Mouse (Mus musculus) layer of hippocampus, postnatal 10 days (tissue): Measurements from ENCODE around the gene Cdyl. TPM values are rescaled to one million over a fixed set of nuclear protein-coding genes. Genes with fewer than 3 reads are reported as not detected.
A peak's percentile ranks its signal among the peaks of the same experiment; 100 is the strongest.

ENCODE experiments used
- DNase-seq, 2 experiments: peaks; one replicate each; pipeline ENCODE4 v3.0.0; 2021; ENCODE audit warnings: low spot score in 2 of 2
- long read RNA-seq: library from polyadenylated mRNA; stranded (forward); transcript quantifications from one replicate; pipeline ENCODE4 v2.0.0, GENCODE M21; 2023
- total RNA-seq, 2 experiments: library from RNA; stranded (reverse); gene quantifications; 2 replicates each; pipeline ENCODE4 v1.2.3; 2021

Gene Cdyl
- 10 to 100 TPM; 11.8 to 11.9 TPM for total RNA-seq
- long read RNA-seq, transcript Cdyl-202 (7 exons, 3,575 nt), result major isoform, 7 of 13 reads
- long read RNA-seq, partial matches to known transcripts, result 2 of 13 reads
- long read RNA-seq, other reads (novel, unspliced or antisense), result 4 of 13 reads

DNA sequence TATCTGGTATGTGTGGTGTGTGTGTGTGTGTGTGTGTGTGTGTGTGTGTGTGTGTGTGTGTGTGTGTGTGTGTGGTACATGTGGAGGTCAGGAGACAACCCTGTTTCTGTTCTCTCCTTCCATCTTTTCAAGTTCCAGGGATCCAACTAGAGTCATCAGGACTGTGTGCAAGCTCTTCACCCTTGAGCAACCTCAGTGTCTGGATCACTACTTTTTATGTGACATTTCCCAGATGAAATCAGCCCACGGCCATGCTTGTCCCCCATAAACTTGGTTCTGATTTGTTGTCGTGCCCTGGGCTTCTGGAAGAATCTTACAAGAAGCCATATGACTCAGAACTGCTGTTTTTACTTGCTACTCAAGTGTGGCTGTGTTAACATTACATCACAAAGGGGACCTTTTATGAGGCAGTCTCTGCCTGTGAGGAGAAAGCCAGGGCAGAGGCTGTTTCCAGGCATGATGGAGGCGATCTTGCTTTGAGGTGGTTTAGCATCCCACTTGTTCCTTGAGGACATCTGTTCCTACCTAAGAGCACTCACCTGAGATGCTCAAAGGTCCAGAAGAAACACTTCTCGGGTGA is at the start of gene Cdyl:
Gene Cdyl (plus strand): TSS at position 428 of the 580 bp plus-strand sequence.
- DNase-seq, result no peak

DNA sequence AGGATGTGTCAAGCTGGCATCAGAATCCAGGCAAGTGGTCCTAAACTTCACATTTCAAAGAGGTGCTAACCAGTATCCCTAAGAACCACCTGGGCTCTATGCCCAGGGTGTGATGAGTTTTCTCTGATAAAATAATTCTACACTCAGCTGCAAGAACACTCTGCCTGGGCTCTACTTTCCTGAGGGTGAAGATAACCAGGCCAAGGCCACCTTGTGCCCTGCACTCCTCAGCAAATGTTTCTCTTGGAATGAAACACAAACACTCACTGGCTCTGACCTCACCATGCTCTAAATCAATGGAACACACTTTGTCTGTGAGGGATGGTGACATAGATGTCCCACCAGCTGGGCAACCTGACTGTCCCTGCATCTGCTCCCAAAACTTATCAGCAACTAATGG is 48.9 kb upstream of the Cdyl start:
- DNase-seq, result no peak

DNA sequence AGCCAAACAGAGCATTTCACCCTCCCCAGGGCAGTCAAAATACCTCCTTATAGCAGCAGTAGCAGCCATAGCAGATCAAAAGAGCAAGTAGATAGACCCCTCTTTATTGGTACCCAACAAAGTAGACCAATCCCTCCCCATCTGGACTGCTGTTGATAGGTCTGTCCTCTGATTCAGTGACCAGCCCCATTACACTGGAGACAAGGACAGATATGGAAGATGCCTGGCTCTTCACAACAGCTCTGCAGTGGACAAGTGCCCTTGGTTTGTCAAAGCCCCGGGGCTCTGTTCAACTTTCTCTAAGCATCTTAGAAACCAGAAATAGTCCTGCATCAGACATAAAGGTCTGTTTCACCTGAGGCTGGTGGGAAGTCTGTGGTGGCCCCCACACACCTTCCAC is 47.1 kb upstream of the Cdyl start:
- DNase-seq, result no peak

DNA sequence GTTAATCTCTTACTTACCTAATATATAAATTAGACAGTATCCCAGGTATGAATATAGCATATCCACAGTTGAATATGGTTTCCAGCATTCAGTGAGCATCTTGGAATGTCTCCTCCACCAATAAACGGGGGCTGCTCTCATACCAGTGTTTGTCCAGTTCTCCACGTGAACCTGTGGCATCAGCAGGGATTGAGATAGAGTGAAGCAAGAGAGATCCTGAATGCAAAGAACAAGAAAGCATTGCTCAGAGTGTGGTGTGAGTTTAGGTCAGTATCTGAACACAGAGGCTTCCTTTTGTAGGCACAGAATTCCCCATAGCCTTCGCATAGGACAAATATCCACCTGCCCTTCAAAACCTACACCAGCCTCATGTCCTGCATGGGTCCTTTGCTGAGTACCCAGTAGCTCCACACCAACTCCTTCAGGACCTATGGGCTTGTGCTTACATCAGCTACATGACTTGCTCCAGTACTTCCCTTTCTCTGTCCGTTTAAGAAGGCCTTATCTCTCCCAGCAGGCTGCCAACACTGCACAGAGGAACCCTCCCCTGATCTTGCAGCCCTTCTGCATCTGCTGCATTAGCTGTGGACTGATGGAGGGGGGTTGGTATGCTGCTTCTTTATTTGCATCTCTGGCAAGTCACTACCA is 44.7 kb upstream of the Cdyl start:
- no peak for DNase-seq

DNA sequence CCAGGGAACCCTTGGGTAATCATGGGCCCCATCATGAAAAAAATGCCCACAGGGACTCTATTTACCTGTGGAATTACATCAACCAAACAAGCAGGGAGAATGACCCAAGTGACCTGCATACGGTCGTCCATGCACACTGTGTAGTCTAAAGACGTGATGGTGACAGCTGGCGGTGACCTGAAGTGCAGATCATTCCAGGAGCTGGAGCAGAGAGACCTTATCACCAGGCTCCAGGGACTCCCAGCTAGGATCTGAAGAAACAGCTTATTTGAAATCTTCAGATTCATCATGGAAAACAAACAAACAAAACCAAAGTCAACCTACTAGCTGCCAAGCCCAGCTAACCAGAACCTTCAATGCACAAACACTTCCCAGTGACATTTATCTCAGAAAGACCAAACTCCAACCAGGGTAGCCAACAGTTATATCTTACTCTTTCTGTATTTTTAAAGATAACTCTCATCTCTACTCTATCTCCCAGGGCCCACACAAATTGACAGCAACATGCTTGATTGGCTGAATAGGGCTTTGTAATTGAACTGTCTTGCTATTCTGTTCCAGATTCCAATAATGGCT is 43.0 kb upstream of the Cdyl start:
- DNase-seq, result no peak

DNA sequence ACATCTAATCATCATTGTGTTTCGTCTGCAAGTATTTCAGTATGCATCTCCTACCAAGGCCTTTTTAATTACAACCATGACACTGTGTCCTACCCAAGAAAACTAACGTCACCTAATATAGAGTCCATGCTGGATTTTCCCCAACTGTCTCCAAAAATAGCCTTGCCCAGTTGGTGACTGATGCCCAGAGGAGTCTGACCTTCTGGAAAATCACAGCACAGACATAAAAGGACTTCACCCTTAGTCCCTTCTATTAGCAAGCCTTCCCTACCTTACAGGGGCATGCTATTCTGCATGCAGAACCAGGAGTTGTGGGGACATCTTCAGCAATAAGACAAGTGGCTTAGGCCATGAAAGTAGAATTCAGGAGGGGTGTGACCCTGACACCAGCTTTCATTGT is 40.3 kb upstream of the Cdyl start:
- no peak for DNase-seq

DNA sequence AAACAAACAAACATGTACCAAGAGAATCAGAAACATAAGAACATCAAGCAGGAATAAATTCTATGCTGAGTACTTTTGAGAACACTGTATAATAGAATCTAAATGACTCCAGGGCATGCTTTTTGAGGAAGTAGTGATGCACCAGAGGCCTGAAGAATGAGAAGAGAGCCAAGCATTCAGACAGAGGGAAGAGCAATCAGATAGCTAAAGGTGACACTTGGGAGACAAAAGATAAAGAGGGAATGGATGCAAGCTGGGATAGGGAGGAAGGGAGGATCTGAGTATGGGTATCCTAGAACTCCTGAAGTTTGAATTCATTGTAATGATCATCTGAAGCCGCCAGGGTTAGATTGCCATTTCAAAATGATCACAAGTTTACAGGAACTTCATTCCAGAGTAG is 38.9 kb upstream of the Cdyl start:
- DNase-seq, result no peak

DNA sequence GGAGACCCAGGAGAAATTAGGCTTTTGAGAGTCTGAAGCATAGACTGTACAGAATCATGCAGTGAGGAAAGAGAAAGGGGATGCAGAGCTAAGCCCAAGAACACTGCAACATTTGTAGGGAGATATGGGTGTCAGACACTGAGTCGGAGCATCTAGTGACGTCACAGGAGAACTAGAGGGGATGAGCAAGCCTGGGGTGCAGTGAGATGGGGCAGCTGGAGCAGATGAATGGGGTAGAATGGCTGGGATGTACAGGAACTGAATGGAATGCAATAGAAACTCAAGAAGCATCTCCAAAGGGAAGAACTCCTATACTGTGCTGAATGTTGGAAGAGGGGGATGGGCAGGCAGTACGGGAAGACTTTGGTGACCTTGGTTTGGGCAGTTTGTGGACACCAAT is 34.8 kb upstream of the Cdyl start:
- DNase-seq, result no peak

DNA sequence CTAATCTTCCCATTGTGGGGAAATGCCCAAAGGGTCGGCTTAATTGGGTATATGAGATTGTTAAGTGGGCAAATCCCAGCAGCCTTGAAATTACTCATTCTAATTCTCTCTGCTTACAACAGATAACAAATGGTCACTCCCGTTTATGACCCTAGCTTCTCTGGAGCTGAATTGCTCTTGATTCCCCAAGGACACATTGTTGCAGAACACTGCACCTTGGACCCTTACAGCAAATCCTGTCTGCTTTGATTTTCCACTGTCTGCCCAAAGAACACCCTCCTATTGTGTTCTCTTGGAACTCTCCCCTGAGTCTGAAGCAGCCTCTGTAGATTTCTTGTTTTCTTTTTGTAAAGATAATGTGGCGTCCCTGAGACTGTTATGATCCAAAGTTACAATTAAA is 34.1 kb upstream of the Cdyl start:
- DNase-seq, result no peak

DNA sequence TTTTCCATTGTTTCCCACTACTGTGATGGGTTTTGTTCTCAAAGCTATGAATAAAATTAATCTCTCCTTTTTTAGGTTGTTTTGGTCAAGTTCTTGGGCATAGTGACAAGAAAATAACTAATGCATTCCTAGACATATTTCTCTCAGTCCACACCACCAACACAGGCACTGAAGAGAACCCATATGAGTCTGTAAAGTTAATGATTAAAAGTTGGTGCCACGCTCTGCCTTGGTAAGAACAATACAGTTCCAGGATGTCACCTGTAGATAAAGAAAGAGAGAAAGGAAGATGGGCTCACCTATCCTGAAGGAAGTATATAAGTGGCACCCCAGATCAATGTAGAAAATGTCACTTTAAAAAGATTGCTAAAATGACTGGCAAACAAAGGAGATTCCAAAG is 32.3 kb upstream of the Cdyl start:
- DNase-seq, result no peak

DNA sequence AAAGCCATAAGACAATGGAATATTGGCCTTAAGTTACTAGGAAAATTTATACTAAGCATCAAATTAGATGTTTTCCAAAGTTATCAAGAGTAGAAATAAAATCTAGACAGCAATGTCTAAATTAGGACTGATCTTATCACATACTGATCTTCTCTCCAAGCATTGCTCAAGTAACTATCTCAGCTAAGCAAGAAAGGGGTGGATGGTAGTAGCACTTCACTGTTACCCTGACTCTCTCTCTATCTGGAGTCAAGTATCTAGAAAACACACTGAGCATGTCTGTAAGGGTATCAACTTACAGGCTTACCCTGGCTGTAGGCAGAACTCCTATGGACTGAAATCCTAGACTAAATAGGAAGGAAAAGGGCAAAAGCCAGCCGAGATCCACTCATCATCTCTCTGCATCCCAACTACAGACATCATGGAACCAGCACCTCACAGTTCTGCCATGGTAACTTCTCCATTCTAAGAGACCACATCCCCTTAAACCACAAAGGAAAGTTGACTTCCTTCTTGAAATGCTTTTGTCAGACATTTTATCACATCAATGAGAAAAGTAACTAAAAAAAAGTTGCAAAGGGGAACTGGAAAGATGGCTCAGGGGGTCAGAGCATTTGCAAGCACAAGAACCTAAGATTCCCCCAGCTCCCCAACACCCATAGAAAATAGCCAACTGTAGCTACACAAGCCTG is 12.4 kb upstream of the Cdyl start:
- no peak for DNase-seq

DNA sequence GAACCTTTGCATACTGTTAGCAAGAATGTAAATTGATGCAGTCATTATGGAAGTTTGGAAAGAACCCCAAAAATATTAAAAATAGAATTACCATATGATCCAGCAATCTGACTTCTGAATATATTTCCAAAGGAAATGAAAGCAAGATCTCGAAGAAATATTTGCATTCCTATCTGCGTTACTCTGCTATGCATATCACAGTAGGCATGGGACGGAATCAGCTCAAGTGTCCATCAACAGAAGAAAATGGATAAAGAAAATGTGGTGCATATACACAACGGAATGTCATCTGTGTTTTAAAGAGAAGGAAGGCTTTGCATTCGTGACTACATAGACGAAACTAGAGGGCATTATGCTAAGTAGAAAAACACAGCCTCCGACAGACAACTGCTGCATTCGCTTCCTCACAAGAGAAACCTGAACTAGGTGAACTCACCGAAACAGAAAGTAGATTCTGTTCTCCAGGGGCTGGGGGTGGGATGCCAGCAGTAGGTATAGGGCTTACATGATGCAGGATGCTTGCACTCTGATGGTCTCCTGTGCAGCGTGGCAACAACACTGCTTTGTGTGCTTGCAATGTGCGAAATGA is 9.3 kb upstream of the Cdyl start:
- DNase-seq, result no peak

DNA sequence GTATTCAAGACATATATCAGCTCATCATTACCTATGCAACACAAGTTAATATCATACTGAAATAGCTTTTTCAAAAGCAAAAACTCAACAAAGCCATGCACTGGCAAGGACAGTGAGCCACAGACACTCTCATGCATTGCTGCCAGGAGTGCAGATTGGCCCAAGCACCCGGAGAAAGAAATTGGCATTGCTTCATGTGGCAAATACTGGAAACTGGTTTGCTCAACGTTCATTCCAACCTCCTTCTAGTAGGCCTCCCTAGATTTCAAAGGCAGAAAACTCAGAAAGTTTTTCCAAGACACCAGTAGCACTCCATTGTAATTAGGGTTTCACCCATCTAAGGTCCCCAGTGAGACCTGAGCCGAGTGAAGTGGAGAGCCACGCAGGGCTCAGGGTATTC is 6.8 kb upstream of the Cdyl start:
- peak; percentile 19 to 27 for DNase-seq

DNA sequence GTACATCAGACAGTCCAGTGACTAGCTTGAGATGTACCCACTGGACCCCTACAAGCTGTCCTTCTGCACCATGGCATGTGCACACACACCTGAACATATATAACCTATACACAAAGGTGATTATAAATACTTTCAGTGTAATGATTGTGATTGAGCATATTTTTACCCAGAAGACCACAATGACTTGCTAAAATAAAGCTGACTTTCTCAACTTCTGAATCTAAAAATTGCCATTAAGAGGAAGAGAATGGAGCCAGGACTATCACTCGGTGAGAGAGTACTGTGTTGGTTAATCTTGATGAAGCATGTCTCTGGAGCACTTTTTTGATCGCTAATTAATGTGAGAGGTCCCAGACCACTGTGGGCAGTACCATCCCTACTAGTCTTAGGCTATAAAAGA is 2.8 kb upstream of the Cdyl start:
- DNase-seq, result no peak

DNA sequence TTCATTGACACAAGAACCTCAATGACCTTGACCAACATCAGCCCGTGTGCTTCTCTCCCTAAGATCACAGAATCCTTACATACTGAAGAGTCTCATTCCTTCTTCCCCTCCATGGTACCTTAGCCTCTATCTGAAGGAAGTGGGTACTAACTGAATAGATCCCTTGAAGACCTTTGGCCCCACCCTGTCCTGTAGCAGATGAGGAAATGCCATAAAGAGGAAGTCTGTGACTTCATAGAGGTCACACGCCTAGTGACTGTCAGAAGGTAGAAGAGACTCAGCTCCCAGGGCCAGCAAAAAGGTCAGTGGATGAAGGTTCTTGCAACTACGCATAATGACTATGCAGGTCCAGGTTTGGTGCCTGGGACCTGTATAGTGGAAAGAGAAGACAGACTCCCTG is 5.8 kb downstream of the Cdyl start:
- DNase-seq, result no peak

DNA sequence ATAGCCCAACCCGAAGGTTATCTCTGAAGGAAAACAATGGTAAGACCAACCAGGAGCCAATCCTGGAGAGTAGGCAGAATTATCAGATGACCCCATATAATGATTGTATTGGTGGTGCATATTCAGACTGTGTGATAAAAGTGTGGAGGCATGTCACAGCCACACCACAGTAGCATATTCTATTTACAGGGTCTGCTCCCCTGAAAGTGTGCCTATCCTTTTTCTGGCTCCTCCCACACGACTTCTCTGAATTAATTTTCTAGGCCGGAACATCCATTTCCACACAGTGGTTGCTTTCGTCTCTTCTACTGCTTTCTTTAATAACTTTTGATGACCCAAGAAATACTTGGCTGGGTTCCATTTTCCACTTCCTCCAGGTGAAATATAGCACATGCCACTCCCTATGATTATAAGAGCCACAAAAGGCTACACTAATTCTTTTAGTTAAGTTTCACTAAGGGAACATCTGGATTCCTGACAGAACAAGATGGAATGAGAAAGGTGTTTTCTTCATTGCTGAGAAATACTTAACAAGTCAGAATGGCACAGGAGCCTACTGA is 10.4 kb downstream of the Cdyl start:
- DNase-seq, result no peak

DNA sequence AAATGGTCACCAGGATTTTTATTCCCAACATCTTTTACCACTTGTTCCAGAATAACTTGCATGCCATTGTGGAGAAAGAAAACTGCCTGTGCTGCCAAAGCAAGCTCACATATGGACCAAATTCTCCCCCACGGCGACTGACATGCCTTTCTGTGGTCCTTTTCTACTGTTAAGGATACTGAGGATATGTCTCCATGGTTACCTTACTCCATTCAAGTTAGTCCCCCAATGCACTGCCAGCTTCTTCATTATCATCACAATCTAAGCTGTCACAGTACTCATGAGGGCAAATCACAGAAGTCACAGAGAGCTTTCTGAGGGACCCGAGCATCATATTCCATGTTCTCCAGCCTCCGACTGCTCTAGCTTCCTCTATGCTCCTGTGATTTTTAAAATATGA is 11.2 kb downstream of the Cdyl start:
- DNase-seq, result no peak

DNA sequence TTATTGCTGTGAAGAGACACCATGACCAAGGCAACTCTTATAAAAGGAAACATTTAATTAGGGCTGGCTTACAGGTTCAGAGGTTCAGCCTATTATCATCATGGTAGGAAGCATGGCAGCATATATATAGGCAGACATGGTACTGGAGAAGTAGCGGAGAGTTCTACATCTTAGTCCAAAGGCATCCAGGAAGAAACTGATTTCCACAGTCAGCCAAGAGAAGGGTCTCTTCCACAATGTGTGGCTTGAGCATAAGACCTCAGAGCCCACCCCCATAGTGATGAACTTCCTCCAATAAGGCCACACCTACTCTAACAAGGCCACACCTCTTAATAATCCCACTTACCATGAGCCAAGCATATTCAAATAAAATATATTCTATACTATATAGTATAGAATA is 17.3 kb downstream of the Cdyl start:
- DNase-seq, result no peak

DNA sequence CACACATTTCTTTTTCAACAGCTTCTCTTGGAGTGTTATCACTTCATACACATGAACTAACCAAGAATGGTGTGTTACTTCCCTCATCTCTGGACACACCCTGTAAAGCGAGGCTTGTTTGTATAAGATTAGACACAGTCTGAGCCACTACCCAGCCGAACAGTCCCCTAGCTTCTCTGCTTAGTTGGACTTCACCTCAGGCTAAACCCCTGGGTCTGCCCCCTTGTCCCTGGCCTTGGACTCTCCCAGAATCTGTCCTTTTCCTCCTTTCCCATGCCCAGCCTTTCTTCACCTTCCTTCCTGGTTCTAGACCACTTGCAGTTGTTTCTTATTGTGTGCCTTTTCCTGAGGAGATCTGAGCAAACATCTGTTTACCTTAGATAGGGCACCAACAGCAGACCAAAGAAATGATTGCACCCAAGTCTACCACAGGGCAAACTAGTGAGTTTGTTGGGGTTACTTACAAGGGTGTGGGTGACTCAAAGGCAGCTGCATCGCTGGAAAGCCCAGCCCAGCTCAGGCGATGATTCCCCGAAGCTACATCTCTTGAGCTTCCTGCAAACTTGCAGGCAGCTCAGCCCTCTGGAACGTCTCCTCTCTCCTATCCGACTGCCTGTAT is 17.9 kb downstream of the Cdyl start:
- no peak for DNase-seq

DNA sequence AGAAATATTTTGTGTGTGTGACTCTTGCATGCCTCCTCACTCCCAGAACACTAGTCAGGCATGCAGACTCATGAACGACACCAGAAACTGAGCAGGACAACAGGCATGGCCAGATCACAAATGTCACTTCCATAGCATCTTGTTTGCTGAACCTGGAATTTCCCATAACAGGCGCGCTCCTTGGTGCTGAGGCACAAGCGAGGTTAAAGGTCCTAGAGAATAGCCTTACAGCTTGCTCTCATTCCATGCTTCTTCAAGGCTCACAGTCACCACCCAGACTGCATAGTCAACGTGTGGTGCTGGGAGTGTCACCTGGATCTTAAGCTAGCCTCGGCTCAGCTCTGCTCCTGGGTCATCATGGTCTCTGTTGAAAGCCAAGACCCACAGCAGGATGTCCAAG is 19.1 kb downstream of the Cdyl start:
- no peak for DNase-seq

DNA sequence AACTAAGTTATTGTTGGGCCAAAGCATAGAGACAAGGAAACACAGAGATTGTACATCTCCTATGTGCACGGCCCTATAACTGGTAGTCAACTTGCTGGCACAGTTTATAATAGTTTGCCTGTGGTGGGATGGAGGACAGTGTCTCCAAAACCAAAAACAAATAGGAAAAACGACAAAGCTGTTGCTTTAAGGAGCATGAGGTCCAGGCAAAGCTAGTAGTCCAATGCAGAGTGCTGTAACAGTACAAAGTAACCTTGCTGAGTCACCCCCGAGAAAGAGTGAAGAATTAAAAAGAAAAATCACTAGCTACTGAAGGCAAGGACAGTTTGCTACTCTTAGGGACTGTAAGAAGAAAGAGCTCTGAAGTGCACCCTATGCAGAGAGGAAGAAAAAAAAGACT is 21.7 kb downstream of the Cdyl start:
- DNase-seq, result no peak
